Mouse (Mus musculus) testis, postnatal 14 days (tissue): ENCODE results near the gene Sgce.
"Not testable (repeated sequence)": the region's sequence is repeated elsewhere in the genome, so short reads cannot be mapped to it uniquely, and the experiment has no call there.

Experiments used
- DNase-seq: peaks from one replicate; pipeline ENCODE4 v3.0.0; 2021; ENCODE audit warnings: low spot score

Gene Sgce

DNA sequence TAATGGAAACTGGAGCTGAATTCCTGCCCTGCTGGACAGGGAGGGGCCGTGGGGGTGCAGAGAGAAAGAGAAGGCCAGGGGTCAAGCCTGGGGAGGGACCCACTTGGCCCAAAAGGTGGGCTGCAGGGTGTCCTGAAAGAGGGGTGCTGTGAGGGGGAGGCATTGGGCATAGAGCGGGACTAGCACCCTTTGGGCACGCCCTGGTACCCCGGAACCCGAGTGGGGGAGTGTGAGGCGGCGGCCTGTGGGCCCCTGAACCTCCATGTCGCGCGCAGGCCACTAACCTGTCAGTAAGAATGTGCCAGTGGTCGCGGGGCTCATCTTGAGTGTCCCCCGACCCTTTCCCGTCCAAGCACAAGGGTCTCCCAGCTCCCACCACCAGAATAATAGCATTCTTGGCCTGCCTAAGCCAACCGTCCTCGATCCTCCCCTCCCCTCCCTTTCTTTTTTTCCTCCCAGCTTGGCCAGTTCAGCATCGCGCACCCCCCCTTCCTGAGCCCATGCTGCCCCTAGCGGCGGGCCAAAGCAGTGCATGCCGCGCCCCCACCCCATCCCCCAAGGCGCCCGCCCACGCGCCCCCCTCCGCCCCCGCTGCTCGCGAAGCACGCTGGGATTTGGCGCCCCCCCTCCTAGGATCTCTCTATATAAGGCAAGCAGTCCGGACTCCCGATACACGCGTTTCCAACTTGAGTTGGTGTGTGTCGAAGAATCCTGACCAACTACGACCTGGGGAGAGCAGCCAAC lies at the start of gene Sgce, which contains the start of gene Peg10:
Gene Sgce, minus strand, starts transcription at position 512 of the 744 bp plus-strand sequence.
Gene Peg10, plus strand, starts transcription at position 611 of the 744 bp plus-strand sequence.
- peak; percentile 80 for DNase-seq

DNA sequence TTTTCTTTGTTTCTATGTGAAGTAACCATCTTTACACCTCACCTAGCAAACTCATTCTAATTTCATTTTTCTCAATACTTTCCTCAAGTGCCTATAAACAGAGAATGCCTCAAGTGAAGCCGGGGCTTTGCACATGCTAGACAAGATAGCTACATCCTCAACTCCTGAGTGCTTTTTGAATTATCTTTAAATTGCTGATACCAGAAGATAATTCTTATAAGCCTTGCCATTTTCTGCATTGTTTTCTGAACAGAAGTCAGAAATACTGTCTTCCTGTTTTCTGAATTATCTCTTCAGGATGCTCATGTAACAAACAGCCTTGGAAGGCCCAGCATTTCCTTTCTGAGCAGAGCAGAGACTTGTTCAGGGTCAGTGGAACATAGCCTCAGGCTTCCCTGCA lies 49.3 kb upstream of the Sgce start:
- no peak for DNase-seq

DNA sequence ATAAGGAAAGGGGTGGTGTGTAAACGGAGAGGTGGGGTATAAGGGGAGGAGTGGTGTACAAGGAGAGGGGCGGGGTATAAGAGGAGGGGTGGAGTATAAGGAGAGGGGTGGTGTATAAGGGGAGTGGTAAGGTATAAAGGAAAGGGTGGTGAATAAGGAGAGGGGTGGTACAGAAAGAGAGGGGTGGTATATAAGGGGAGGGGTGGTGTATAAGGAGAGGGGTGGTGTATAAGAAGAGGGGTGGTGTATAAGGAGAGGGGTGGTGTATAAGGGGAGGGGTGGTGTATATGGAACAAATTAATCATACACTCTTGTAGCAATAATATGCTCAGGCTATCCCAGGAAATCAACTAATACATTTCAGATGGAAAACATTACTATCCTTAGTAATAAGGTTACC lies 15.2 kb upstream of the Sgce start:
- DNase-seq, result no peak

DNA sequence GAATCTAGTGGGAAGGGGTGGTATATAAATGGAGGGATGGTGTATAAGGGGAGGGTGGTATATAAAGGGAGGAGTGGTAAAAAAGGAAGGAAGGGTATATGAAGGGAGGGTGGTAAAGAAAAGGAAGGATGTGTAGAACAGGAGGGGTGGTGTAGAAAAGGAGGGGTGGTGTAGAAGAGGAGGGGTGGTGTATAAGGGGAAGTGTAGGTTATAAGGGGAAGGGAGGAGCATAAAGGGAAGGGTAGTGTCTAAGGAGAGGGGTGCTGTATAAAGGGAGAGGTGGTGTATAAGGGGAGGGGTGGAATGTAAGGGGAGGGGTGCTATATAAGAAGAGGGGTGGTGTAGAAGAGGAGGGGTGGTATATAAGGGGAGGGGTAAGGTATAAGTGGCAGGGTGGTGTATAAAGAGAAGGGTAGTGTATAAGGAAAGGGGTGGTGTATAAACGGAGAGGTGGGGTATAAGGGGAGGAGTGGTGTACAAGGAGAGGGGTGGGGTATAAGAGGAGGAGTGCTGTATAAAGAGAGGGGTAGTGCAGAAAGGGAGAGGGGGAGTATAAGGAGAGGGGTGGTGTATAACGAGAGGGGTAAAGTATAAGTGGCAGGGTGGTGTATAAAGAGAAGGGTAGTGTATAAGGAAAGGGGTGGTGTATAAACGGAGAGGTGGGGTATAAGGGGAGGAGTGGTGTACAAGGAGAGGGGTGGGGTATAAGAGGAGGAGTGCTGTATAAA lies 14.6 kb upstream of the Sgce start:
- not testable (repeated sequence) for DNase-seq

DNA sequence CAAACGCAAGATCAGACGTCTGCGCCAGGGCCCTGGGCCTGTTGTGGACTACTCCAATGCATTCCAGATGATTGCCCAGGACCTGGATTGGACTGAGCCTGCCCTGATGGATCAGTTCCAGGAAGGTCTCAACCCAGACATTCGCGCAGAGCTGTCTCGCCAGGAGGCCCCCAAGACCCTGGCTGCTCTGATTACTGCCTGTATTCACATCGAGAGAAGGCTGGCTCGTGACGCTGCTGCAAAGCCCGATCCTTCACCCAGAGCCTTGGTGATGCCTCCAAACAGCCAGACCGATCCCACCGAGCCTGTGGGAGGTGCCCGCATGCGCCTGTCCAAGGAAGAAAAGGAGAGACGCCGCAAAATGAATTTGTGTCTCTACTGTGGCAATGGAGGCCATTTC lies 7.9 kb upstream of the Sgce start:
- DNase-seq, result no peak

DNA sequence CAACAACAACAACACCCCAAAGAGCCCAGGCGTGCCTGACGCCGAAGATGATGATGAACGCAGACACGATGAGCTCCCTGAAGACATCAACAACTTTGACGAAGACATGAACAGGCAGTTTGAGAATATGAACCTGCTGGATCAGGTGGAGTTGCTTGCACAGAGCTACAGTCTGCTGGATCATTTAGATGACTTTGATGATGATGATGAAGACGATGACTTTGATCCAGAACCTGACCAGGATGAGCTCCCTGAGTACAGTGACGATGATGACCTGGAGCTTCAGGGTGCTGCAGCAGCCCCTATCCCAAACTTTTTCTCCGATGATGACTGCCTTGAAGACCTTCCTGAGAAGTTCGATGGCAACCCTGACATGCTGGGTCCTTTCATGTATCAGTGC lies 7.3 kb upstream of the Sgce start:
- DNase-seq, result no peak

DNA sequence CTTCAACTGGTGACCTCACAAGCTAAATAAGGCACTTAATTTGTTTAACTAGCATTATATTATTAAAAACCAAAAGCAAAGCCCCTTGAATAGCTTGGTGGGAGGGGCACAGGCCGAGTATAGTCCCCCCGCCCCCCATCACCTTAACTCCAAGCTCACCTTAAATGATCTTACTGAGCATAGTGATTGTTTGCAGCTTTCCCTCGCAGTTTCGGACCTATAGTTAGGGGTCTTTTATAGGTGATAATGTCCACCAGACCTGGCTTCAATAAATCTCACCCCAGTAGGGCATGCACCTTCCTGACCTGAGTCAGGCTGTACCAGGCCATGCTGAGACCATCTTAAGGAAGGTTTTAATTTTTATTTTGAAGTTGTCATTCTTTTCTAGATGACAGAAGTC lies 4.3 kb upstream of the Sgce start:
- DNase-seq, result no peak

DNA sequence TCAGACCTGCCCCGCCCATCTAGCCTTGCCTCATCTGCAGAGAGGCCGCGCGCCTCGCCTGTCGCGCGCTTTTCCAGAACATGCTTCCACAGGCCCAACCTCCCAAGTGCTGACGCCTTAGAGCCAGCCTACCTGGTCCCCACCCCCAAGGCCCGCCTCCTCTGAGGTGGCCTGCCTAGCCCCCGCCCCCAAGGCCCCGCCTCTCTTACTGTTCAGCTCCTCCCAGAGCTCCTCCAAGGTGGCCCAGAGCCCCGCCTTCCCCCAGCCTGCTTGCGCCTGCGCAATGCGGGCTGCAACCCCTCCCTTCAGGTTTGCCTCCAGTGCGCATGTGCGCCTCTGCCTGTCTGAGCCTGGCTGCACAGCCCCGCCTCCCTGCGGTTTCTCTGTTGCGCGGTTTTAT lies 2.1 kb upstream of the Sgce start:
- peak; percentile 96 for DNase-seq

DNA sequence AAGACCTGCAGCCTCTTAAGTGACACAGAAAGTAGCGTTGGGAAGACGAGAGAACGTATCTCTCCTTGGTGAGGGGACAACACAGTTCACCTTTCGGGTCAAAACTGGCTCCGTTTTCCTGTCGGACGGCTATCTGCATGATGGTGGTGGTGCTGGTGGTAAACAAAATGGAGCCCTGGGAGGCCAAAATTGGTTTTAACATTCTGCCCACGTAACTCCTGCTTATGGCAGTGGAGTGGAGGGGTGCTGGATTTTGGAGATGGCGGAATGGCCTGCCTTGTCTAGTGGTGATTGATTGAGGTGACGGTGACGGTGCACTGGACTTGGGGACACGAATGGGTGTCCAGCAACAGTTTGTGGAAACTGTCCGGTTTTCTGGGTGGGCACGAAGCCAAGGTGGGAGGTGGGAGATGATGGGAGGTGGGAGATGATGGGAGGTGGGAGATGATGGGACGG lies 1.5 kb upstream of the Sgce start:
- no peak for DNase-seq

DNA sequence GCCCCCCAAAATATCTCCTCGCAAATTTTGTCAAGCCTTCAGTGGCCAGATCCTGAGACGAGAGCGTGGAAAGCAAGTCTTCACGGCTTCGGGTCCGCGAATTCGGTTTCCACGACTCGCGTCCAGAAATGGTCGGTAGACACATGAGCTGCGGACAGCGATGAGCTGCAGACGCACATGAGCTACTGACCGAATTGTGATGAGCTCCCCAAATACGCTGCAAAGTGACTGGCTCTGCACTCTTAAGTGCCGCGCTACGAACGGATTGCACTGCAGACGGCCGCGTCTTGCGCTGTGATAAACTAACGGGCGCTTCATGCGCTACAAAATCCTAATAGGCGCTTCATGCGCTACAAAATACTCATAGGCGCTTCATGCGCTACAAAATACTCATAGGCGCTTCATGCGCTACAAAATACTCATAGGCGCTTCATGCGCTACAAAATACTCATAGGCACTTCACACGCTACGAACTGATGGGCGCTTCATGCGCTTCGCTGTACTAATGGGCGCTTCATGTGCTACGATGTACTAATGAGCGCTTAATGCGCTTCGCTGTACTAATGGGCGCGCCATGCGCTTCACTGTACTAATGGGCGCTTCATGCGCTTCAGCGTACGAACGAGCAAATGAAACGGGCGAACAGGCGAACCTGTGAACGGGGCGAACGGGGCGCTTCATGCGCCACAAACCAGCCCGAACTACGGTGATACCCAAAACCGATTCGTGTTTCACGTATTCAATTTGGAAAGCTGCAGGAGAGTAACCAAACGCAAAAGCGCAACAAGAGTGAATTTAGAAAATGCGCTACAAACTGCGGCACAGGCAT lies 884 bp upstream of the Sgce start:
- DNase-seq, result peak; percentile 62

DNA sequence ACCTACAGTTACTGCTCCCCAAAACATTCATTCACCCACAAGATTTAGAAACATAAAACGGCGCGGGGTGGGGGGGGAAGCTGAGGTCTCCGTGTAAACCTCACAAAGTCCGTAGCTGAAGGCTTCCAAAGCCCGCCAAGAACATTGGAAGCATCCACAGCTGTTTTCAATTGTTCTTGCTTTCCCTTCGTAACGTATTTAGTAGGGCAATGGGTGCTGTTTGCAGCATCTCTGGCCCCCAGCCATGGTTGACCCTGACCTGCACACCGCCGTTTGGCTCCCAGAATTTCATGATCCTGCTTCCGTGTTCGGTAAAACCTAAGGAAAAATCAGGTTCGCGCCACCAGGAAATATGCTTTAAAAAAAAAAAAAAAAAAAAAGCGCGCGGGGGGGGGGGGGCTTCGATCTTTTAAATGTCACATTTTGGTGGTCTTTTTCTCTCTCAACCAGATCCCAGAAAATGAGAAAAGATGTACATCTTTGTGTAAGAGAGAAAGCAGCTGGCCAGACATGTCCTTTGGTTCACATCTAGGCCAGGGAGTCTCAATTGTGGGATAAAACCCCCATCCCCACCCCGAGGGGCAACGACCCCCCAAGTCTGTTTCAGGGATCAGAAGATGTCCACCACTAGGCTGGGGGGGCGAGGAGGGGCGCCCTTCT lies 841 bp downstream of the Sgce start:
- DNase-seq, result peak; percentile 23

DNA sequence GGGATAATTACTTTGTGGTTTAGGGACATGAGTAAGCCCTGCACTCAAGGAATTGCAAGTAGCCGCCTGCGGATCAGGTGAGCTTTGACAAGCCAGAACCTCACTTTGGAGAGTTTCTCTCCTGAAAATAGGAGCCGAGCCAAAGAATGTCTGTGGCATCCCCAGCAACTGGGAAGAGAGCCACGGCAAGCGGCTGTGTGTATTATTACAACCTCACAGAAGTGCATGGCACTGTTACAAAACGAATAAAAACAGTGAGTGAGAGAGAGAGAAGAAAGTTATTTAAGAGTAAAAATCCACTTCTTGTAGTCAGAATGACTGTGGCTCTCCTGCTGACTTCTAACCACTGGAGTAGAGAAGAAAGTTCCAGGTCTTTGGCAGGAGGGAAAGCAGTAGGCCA lies 6.5 kb downstream of the Sgce start:
- no peak for DNase-seq

DNA sequence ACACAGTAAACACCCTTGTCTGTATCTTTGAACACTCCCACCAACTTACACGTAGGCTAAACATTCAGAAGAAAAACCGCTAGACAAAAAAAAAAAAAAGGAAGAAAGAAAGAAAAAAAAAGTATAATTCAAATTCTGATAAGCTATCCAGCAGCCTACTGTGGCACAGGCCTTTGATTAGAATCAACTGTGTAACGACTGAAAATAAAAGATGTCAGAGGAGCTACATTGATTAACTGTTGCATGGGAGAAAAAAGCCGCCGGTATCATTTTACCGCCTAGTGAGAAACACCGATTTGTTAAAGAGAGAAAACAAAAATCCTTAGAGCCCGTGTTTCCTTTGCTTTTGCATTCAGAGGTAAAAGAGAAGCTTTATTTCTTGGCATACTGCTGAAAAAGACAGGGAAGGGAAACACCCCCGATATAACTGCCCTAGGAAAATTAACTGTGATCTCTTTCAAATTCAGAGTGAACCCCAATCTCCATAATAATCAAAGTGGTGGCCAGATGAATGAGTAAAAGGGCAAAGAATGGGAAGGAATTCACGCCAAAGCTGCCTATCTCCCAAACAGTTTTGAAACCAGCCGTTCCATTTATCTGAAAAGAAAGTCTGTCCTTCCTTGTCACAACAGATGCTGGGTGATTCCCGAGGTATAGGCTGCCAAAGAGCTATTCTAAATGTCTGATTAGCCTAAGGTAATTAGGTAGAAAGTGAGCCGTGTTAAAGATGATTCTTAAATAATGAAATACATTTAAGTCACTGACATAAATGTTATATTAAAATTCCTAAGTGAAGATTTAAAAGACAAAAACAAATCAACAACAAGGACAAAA lies 7.3 kb downstream of the Sgce start:
- DNase-seq, result no peak

DNA sequence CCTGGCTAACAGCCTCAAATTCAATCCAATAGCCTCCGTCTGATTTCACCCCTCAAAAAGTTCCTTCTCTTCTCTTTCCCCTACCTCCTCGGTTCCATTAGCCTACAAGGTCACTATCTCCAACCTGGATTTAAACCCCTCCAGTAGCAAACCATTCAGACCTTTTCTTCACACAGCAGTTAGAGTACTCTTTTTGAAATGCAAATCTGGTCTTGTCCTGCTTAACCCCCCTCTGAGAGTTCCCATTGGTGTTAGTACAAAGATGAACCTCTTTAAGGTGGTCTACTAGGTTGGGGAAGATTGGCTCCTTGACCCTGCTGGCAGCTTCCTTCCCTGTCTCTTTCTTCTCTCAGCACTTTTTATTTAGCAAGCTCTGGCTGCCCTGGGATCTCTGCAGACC lies 8.3 kb downstream of the Sgce start:
- no peak for DNase-seq

DNA sequence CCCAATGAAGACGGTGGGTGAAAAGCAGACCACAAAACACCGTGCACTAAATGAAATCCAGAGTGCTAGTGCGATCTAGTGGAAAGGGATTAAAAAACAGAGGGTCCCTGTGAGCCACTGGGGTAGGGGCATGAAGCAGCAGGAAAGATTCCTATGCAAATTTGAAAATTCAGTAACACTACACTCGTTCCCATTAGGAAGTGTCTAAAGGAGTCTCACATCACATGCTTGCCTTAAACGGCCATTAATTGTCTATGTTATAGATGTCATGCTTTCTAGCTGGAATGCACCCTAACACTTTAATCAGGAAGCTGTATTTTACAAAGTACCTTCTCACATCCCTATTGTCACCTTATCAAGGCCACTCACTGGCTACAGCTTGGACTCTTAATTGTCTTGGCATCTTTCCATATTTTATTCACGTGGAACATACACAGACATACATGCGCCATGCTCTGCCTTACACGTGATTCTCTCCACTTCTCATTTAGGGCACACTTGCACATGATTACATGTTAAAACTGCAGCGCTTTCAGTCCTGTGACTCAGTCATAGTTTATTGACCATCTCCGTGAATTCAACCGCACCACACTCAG lies 8.9 kb downstream of the Sgce start:
- no peak for DNase-seq

DNA sequence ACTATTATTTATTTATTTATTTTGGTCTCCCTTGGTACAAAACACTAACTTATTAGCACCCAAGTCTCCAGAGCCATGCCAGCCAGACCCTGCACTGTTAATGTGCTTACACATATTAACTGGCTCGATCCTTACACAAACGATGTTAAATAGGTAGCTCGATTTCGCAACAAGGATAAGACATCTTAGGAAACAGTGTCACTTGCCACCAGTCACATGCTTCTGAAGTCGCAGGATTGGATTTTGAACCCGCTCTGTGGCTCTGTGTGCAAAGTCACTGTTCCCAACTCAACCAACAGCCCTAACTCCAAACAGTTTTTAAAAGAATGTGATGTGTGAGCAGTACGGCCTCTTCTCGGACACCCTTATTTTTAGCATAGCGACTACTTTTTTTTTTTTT lies 10.6 kb downstream of the Sgce start:
- DNase-seq, result no peak

DNA sequence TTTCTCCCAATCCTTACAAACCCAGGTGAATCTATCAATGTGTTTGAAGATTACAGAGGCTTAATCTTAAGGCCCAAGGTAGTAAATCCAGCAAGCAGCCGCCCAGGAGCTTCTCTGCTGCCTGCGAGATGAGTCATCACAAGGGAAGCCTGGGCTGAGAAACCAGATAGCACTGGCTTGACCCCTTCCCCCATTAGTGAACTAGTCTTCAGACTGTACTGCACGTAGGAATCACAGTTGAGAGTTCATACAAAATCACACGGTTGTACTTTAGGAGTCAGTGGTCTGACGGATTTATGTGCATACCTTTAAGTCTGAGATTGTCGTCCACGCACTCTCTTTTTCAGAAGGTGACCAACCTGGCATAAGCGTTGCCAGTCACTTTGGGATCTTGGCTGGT lies 13.8 kb downstream of the Sgce start:
- no peak for DNase-seq

DNA sequence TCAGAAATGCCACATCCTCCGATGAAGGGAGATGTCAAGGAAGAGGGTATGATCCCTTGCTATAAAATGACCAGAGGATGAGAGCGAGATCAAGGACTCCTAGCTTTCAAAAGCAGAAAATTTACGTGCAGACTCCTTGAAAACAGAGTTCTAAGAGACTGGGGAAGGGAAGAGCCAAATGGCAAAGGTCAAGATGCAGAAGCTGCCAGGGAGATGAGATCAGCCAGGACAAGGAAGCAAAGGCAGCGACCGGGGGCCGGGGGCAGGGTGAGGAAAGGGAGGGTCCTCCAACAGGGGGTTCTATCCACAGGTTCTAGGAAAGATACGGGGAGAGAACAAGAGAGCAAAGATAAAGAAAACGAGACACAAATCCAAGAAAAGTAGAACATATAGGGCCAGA lies 15.3 kb downstream of the Sgce start:
- no peak for DNase-seq

DNA sequence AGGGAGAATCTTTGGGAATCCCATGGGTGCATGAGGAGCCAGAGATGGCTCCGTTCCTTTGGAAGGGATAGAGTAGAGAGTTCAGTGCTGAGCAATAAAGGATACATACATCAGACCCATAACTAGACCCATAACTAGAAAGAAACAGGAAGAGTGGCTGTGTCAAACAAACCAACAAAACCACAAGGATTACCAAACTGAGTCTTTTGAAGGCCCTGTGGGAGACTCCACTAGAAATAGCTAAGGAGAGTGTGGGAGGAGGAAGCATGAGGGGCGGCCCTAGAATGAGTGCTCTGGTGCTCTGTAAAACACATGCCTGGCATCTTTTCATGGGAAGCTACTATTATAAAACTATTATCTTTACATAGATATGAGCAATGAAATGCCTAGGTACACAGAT lies 18.7 kb downstream of the Sgce start:
- DNase-seq, result no peak

DNA sequence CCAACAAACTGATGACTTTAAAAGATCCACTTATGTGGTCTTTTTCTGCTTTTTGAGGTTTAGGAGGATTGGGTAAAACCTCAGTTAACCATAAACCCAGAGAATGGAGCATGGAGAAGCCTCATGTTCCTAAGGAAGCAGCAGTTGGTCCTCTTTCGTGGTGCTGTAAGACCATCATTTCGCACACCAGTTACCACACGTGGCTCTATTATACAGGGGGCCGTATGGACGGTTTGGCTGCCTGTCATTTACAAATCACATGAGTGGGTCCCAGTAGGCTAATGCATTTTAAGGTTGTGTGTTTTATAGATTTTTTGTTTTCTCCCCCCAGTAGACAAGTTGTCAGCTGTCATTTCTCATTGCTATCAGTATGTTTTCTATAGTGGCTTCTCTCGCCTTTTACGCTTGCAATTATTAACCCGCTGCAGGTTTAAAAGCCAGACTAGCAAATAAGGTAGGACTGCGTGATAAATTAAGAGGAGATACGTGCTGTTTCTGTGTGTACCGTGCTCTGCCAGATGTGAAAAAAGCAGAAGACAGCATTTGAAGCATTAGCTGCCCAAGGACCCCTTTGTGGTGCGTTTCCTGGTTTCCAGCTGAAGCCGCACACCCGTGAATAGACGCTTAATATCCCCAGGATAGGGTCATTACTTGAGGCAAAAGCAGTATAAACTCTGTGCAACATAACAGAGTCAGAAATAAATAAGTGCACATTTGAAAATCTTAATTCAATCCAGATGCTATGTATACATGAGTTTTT lies 22.8 kb downstream of the Sgce start:
- DNase-seq, result no peak
